Mouse (Mus musculus) brain, embryonic 14.5 days (tissue): Measurements from ENCODE around the gene Gm9268.
"Not testable (repeated sequence)": the region's sequence is repeated elsewhere in the genome, so short reads cannot be mapped to it uniquely, and the experiment has no call there.

ENCODE experiments used
- CTCF ChIP-seq: fragments of 200-500 bp; IDR thresholded peaks from 2 replicates; pipeline ENCODE4 v1.5.1; 2012; ENCODE audit warnings: inconsistent platforms, mild to moderate bottlenecking, moderate library complexity, borderline replicate concordance; ENCODE audit not compliant: insufficient read depth, insufficient read length; ENCODE audit errors: extremely low read depth
- POLR2A ChIP-seq: fragments of 200-500 bp; IDR thresholded peaks from 2 replicates; pipeline ENCODE4 v1.6.1; 2012; ENCODE audit warnings: mild to moderate bottlenecking, inconsistent platforms, borderline replicate concordance; ENCODE audit not compliant: poor library complexity, insufficient read depth, insufficient read length, severe bottlenecking; ENCODE audit errors: extremely low read depth

DNA sequence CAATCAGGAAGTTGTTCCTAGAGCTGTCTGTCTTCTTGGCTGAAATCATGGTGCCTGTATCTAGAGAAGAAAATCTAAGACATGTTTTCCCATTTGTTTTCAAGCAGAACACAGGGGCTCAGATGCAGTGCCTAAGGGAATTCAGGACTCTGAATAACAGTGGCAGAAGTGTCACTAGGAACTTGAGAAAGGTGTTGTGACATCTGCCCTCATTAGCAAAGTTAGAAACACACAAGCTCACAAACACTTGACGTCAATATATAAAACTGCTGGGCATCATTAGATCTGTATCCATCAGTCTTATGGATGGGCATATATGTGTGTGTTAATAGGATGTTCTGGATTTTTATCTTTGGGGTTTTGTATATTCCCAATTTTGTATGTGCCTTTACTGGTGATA, at the start of gene Gm9268:
- TF ChIP-seq CTCF, POLR2A: not testable (repeated sequence)
